Mouse (Mus musculus): ENCODE results near the gene Mapk13. TPM values are rescaled to one million over a fixed set of nuclear protein-coding genes. Genes with fewer than 3 reads are reported as not detected.
"Not testable (repeated sequence)": the region's sequence is repeated elsewhere in the genome, so short reads cannot be mapped to it uniquely, and the experiment has no call there.

Mapk13 gene
- polyA plus RNA-seq, 1 experiment: 12.4 TPM

GRCm38 (mm10) chr17:28808714-28809113, 39.6 kb downstream of the Mapk13 start:
- Histone ChIP-seq H3K27ac (ENCODE audit: insufficient read depth, low read length) (no peak overlapping the region), H3K4me1 (ENCODE audit: control insufficient read depth, insufficient read depth, low read length) (no peaks in the 10 kb centered on the region), H3K4me3 (ENCODE audit: insufficient read depth, low read length) (no peak overlapping the region)
- TF ChIP-seq POLR2A (IDR thresholded peaks at IDR 0.05; ENCODE audit: low read depth, low read length): no peak
- TF ChIP-seq CTCF (IDR thresholded peaks at IDR 0.05; ENCODE audit: borderline replicate concordance, insufficient read depth, low read length): no peak

GRCm38 (mm10) chr17:28809175-28809831, 40.2 kb downstream of the Mapk13 start:
- Histone ChIP-seq H3K4me1 (ENCODE audit: control insufficient read depth, insufficient read depth, low read length) (no peaks in the 10 kb centered on the region), H3K27ac (ENCODE audit: insufficient read depth, low read length) (no peak overlapping the region), H3K4me3 (ENCODE audit: insufficient read depth, low read length) (no peak overlapping the region)
- TF ChIP-seq POLR2A (IDR thresholded peaks at IDR 0.05; ENCODE audit: low read depth, low read length): no peak
- TF ChIP-seq CTCF (IDR thresholded peaks at IDR 0.05; ENCODE audit: borderline replicate concordance, insufficient read depth, low read length): no peak

- Histone ChIP-seq H3K4me1 (ENCODE audit: control insufficient read depth, insufficient read depth, low read length) (no peaks in the 10 kb centered on the region), H3K27ac (ENCODE audit: insufficient read depth, low read length) (no peak overlapping the region), H3K4me3 (ENCODE audit: insufficient read depth, low read length) (no peak overlapping the region)
- TF ChIP-seq POLR2A (IDR thresholded peaks at IDR 0.05; ENCODE audit: low read depth, low read length) (no peak), CTCF (IDR thresholded peaks at IDR 0.05; ENCODE audit: borderline replicate concordance, insufficient read depth, low read length) (no peak)
Observed at GRCm38 (mm10) chr17:28812345-28812744, 43.2 kb downstream of the Mapk13 start.

GRCm38 (mm10) chr17:28814529-28815097, 45.5 kb downstream of the Mapk13 start:
- Histone ChIP-seq H3K27ac (ENCODE audit: insufficient read depth, low read length) (no peak overlapping the region), H3K4me1 (ENCODE audit: control insufficient read depth, insufficient read depth, low read length) (no peaks in the 10 kb centered on the region), H3K4me3 (ENCODE audit: insufficient read depth, low read length) (no peak overlapping the region)
- TF ChIP-seq CTCF (IDR thresholded peaks at IDR 0.05; ENCODE audit: borderline replicate concordance, insufficient read depth, low read length) (no peak), POLR2A (IDR thresholded peaks at IDR 0.05; ENCODE audit: low read depth, low read length) (no peak)

GRCm38 (mm10) chr17:28815384-28816004, 46.4 kb downstream of the Mapk13 start:
- Histone ChIP-seq H3K27ac (ENCODE audit: insufficient read depth, low read length) (no peak overlapping the region), H3K4me1 (ENCODE audit: control insufficient read depth, insufficient read depth, low read length) (no peaks in the 10 kb centered on the region), H3K4me3 (ENCODE audit: insufficient read depth, low read length) (no peak overlapping the region)
- TF ChIP-seq POLR2A (IDR thresholded peaks at IDR 0.05; ENCODE audit: low read depth, low read length) (no peak), CTCF (IDR thresholded peaks at IDR 0.05; ENCODE audit: borderline replicate concordance, insufficient read depth, low read length) (no peak)

- H3K4me3 ChIP-seq (ENCODE audit: insufficient read depth, low read length); H3K4me1 ChIP-seq (ENCODE audit: control insufficient read depth, insufficient read depth, low read length); H3K27ac ChIP-seq (ENCODE audit: insufficient read depth, low read length): not testable (repeated sequence)
Observed at GRCm38 (mm10) chr17:28816326-28816725, 47.2 kb downstream of the Mapk13 start.

GRCm38 (mm10) chr17:28816875-28817811, 48.0 kb downstream of the Mapk13 start:
- no peak overlapping the region for H3K27ac ChIP-seq (ENCODE audit: insufficient read depth, low read length)
- no peaks in the 10 kb centered on the region for H3K4me1 ChIP-seq (ENCODE audit: control insufficient read depth, insufficient read depth, low read length)
- H3K4me3 ChIP-seq (ENCODE audit: insufficient read depth, low read length): no peak overlapping the region
- TF ChIP-seq CTCF (IDR thresholded peaks at IDR 0.05; ENCODE audit: borderline replicate concordance, insufficient read depth, low read length) (no peak), POLR2A (IDR thresholded peaks at IDR 0.05; ENCODE audit: low read depth, low read length) (no peak)

- H3K4me3 ChIP-seq (ENCODE audit: insufficient read depth, low read length): no peak overlapping the region
- TF ChIP-seq CTCF (IDR thresholded peaks at IDR 0.05; ENCODE audit: borderline replicate concordance, insufficient read depth, low read length): no peak
- TF ChIP-seq POLR2A (IDR thresholded peaks at IDR 0.05; ENCODE audit: low read depth, low read length): no peak
- no peaks in the 10 kb centered on the region for H3K4me1 ChIP-seq (ENCODE audit: control insufficient read depth, insufficient read depth, low read length)
- no peak overlapping the region for H3K27ac ChIP-seq (ENCODE audit: insufficient read depth, low read length)
Observed at GRCm38 (mm10) chr17:28820189-28820588, 51.1 kb downstream of the Mapk13 start.

GRCm38 (mm10) chr17:28823004-28823745, 54.1 kb downstream of the Mapk13 start:
- Histone ChIP-seq H3K4me3 (ENCODE audit: insufficient read depth, low read length) (no peak overlapping the region), H3K27ac (ENCODE audit: insufficient read depth, low read length) (no peak overlapping the region), H3K4me1 (ENCODE audit: control insufficient read depth, insufficient read depth, low read length) (no peaks in the 10 kb centered on the region)
- TF ChIP-seq CTCF (IDR thresholded peaks at IDR 0.05; ENCODE audit: borderline replicate concordance, insufficient read depth, low read length): no peak
- TF ChIP-seq POLR2A (IDR thresholded peaks at IDR 0.05; ENCODE audit: low read depth, low read length): no peak
